Mouse (Mus musculus) liver, postnatal 0 days (tissue): ENCODE results near the gene Gabrb1. TPM values are rescaled to one million over a fixed set of nuclear protein-coding genes. Genes with fewer than 3 reads are reported as not detected.

Experiments used
- ATAC-seq: fragments of 200-750 bp; cut with Nextera tagmentation; 2 replicates; pipeline ENCODE4 v1.8.0; 2017; ENCODE audit warnings: mild to moderate bottlenecking, moderate library complexity
- DNase-seq: peaks from one replicate; pipeline ENCODE4 v3.0.0-alpha.2; 2016
- H3K27ac ChIP-seq: fragments of 300-500 bp; sonication (generic); 2 replicates; pipeline ENCODE4 v1.5.1; 2014; ENCODE audit warnings: antibody characterized with exemption, moderate library complexity, mild to moderate bottlenecking, low read depth
- H3K27me3 ChIP-seq: fragments of 300-500 bp; sonication (generic); 2 replicates; pipeline ENCODE4 v1.6.1; 2014; ENCODE audit warnings: low read length, control low read depth, mixed read lengths; ENCODE audit not compliant: insufficient read depth
- H3K36me3 ChIP-seq: fragments of 300-500 bp; sonication (generic); replicated peaks from 2 replicates; pipeline ENCODE4 v1.6.1; 2014; ENCODE audit warnings: mild to moderate bottlenecking, control low read depth, low read length, moderate library complexity, mixed read lengths; ENCODE audit not compliant: insufficient read depth
- H3K4me1 ChIP-seq: fragments of 300-500 bp; sonication (generic); 2 replicates; pipeline ENCODE4 v1.6.1; 2014; ENCODE audit warnings: antibody characterized with exemption, mild to moderate bottlenecking, control low read depth; ENCODE audit not compliant: insufficient read depth
- H3K4me2 ChIP-seq: fragments of 300-500 bp; sonication (generic); 2 replicates; pipeline ENCODE4 v1.6.1; 2014; ENCODE audit warnings: low read depth, mild to moderate bottlenecking, low read length, moderate library complexity, mixed read lengths
- H3K4me3 ChIP-seq: fragments of 300-500 bp; sonication (generic); 2 replicates; pipeline ENCODE4 v1.5.1; 2014; ENCODE audit warnings: low read depth, low read length
- H3K9ac ChIP-seq: fragments of 300-500 bp; sonication (generic); replicated peaks from 2 replicates; pipeline ENCODE4 v1.6.1; 2014; ENCODE audit warnings: mild to moderate bottlenecking, moderate library complexity
- H3K9me3 ChIP-seq: fragments of 300-500 bp; sonication (generic); 2 replicates; pipeline ENCODE4 v1.6.1; 2016; ENCODE audit warnings: mild to moderate bottlenecking, control low read depth, low read length, mixed read lengths
- CTCF ChIP-seq: sonication (generic); IDR thresholded peaks from 2 replicates; pipeline ENCODE4 v1.5.1; 2016; ENCODE audit warnings: antibody characterized with exemption, low read depth
- EP300 ChIP-seq: IDR thresholded peaks from 2 replicates; pipeline ENCODE4 v1.6.1; 2016; ENCODE audit warnings: antibody characterized with exemption, low read depth, mild to moderate bottlenecking
- WGBS: fragments of 180-500 bp; shearing (Covaris S2); extraction: QIAGEN DNeasy Blood & Tissue Kit; methylation state at CpG from one replicate; pipeline ENCODE4 v1.1.7; 2014; ENCODE audit not compliant: insufficient replicate concordance; 5-methylcytosine and 5-hydroxymethylcytosine counted together
- polyA plus RNA-seq: library from polyadenylated mRNA; unstranded; fragments of >200 nt; fragmentation: Nextera tagmentation; extraction: Ambion mirVana; gene quantifications from 2 replicates; pipeline ENCODE4 v1.2.1, GENCODE M21; 2015

The Gabrb1 gene
- polyA plus RNA-seq, 1 experiment from 2014 or later, result not detected

- no peak overlapping the region for H3K27ac ChIP-seq
- peak overlapping the region; percentile 62 for H3K4me2 ChIP-seq
- TF ChIP-seq CTCF, result no peak
- no peak for TF ChIP-seq EP300
- peaks cover 26% of the 10 kb centered on the region for H3K27me3 ChIP-seq
- no peak overlapping the region for H3K9ac ChIP-seq
- H3K36me3 ChIP-seq, result no peaks in the 10 kb centered on the region
- DNase-seq (no peak), ATAC-seq (no peak)
- H3K4me3 ChIP-seq, result peak overlapping the region; percentile 22
- 2% methylated on average over 6 of the region's 6 CpGs for WGBS
- no peaks in the 10 kb centered on the region for H3K4me1 ChIP-seq
- H3K9me3 ChIP-seq, result no peaks in the 10 kb centered on the region
Measured at GRCm38 (mm10) chr5:71701273-71701614, 43.3 kb downstream of the Gabrb1 start.

DNA sequence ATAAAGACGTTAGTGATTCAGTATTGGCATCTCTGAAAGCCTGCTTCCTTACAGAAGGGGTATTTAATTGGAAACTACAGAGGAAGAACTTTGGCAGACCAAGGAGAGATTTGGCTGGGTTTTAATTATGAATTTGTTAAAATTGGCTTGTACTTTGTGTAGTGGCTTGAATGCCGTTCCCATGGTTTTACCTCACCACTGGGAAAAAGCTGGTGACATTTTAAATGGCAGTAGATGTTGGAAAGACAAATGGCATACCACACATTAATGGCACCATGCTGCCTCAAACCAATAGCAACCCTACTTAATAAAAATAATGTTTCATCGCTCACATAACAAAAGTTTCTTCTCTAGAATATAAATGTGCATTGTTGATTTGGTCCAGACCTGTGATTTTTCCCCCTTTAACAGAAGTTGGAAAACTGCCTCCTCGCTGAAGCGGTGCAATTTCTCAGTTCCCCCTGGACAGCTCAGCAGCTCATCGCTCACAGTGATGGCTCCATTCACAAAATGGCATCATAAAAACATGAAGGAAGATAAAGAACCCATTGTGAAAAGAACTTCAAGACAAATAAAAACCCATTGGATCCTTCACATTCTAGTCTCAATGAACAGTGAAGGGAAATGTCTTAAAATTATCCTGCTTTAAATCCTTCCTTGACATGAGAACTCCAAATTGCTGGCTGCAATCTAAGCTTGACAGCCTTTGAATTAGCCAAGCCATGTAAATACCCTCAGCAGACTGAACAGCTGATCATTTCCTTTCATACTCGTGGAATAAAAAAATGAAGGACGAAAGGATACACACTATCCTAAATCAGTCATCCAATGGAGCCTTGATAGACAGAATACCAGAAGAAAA lies 75.2 kb downstream of the Gabrb1 start:
- no peaks in the 10 kb centered on the region for H3K9me3 ChIP-seq
- ATAC-seq, result no peak
- no peaks in the 10 kb centered on the region for H3K27me3 ChIP-seq
- H3K4me1 ChIP-seq, result no peaks in the 10 kb centered on the region
- H3K4me3 ChIP-seq, result no peak overlapping the region
- H3K9ac ChIP-seq, result no peak overlapping the region
- TF ChIP-seq EP300 (no peak), CTCF (no peak)
- no peak for DNase-seq
- no peak overlapping the region for H3K4me2 ChIP-seq
- 74% methylated on average over 8 of the region's 8 CpGs for WGBS
- H3K36me3 ChIP-seq, result no peaks in the 10 kb centered on the region
- H3K27ac ChIP-seq, result no peak overlapping the region

- Histone ChIP-seq H3K4me2 (no peak overlapping the region), H3K9ac (no peak overlapping the region), H3K4me1 (no peaks in the 10 kb centered on the region), H3K4me3 (no peak overlapping the region), H3K36me3 (no peaks in the 10 kb centered on the region), H3K27ac (no peak overlapping the region), H3K27me3 (no peaks in the 10 kb centered on the region), H3K9me3 (no peaks in the 10 kb centered on the region)
- DNase-seq (no peak), ATAC-seq (no peak)
- WGBS, result 67% methylated on average over 2 of the region's 2 CpGs
- TF ChIP-seq EP300, result no peak
- TF ChIP-seq CTCF, result no peak
Measured at GRCm38 (mm10) chr5:71747411-71747810, 89.5 kb downstream of the Gabrb1 start.

- ATAC-seq (no peak), DNase-seq (no peak)
- Histone ChIP-seq H3K9me3 (no peaks in the 10 kb centered on the region), H3K27ac (no peak overlapping the region), H3K4me2 (no peak overlapping the region), H3K36me3 (no peaks in the 10 kb centered on the region), H3K27me3 (no peaks in the 10 kb centered on the region), H3K4me1 (no peaks in the 10 kb centered on the region), H3K9ac (no peak overlapping the region), H3K4me3 (no peak overlapping the region)
- TF ChIP-seq EP300, result no peak
- TF ChIP-seq CTCF, result no peak
- WGBS, result 63% methylated on average over 5 of the region's 5 CpGs
Measured at GRCm38 (mm10) chr5:71753966-71754365, 96.1 kb downstream of the Gabrb1 start.

GRCm38 (mm10) chr5:71761105-71761504 lies 103.2 kb downstream of the Gabrb1 start:
- TF ChIP-seq CTCF, result no peak
- no peak for TF ChIP-seq EP300
- H3K4me2 ChIP-seq, result no peak overlapping the region
- 82% methylated on average over 6 of the region's 6 CpGs for WGBS
- no peak overlapping the region for H3K4me3 ChIP-seq
- H3K9me3 ChIP-seq, result no peaks in the 10 kb centered on the region
- H3K27me3 ChIP-seq, result no peaks in the 10 kb centered on the region
- H3K4me1 ChIP-seq, result no peaks in the 10 kb centered on the region
- H3K9ac ChIP-seq, result no peak overlapping the region
- DNase-seq, result no peak
- H3K27ac ChIP-seq, result no peak overlapping the region
- no peaks in the 10 kb centered on the region for H3K36me3 ChIP-seq
- no peak for ATAC-seq

- Histone ChIP-seq H3K36me3 (no peaks in the 10 kb centered on the region), H3K9ac (no peak overlapping the region), H3K9me3 (no peaks in the 10 kb centered on the region), H3K4me2 (no peak overlapping the region), H3K4me3 (no peak overlapping the region), H3K27ac (no peak overlapping the region), H3K27me3 (no peaks in the 10 kb centered on the region), H3K4me1 (no peaks in the 10 kb centered on the region)
- 59% methylated on average over 2 of the region's 2 CpGs for WGBS
- DNase-seq (no peak), ATAC-seq (no peak)
- TF ChIP-seq EP300, result no peak
- TF ChIP-seq CTCF, result no peak
Measured at GRCm38 (mm10) chr5:71781514-71782179, 123.7 kb downstream of the Gabrb1 start.
